Mouse (Mus musculus): ENCODE measurements around the gene Rbbp6. TPM values are rescaled to one million over a fixed set of nuclear protein-coding genes. Genes with fewer than 3 reads are reported as not detected.

The Rbbp6 gene
- total and polyA plus RNA-seq, 2 experiments from 2014 or later: 18.3 to 39.4 TPM

DNA sequence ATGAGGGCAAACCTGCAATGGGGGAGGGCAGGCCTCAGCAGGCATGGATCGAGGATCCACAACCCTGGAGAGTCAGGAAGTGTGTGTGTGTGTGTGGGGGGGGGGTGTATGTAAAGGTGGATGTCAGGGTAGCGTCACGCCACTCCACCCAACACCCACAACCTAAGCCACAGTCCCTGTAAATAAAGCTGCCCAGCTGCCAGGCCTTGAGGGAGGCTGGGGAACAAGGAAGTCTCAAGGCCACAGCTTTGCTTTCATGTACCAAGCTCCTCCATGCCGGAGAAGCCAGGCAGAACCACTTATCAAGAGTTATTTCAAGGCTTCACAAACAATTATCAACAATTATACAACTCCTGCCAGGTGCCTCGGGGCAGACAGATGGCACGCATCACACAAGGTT lies 13.4 kb upstream of the Rbbp6 start:
- no peak for DNase-seq (ENCODE audit: low spot score)
- Histone ChIP-seq H3K36me3 (ENCODE audit: insufficient read depth, low read length) (no peaks in the 10 kb centered on the region), H3K4me1 (ENCODE audit: insufficient read depth, low read length) (no peaks in the 10 kb centered on the region), H3K9ac (replicated peaks; ENCODE audit: low read length) (no peak overlapping the region), H3K4me3 (ENCODE audit: low read length) (no peak overlapping the region), H3K27me3 (ENCODE audit: insufficient read depth, low read length) (no peaks in the 10 kb centered on the region), H3K27ac (no peak overlapping the region), H3K9me3 (ENCODE audit: low read length) (no peaks in the 10 kb centered on the region), H3K4me2 (ENCODE audit: low read depth, low read length) (no peak overlapping the region)
- ATAC-seq: no peak
- TF ChIP-seq CTCF (IDR thresholded peaks at IDR 0.05; ENCODE audit: low read depth): no peak
- 77% methylated on average over 6 of the region's 6 CpGs for WGBS

DNA sequence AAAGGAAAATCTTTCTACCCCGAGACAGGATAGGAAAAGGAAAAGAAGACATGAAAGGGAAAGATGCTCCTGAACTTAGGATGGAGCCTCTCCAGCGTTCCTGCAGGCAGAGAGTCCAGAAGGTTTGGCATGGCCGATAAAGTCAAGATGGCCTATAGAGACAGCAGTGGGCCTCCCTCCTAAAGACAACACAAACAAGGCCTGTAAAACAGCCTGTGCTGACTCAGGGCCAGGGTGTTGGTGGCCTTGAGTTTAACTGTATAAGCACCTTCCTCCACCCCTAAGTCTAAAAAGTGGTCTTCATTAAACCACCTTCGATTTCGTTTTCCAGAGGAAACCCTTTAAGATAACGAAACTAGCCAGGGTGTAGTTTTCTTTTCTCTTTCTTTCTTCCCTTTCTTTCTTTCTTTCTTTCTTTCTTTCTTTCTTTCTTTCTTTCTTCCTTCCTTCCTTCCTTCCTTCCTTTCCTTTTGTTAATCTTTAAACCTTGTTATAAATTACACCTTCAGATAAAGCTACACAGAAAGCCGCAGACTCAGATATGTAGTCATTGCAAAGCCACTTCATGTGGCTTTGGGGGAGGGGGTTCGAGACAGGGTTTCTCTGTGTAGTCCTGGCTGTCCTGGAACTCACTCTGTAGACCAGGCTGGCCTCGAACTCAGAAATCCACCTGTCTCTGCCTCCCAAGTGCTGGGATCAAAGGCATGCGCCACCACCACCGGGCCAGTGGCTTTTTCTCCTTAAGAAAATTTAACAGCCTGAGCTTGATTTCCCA lies 10.8 kb upstream of the Rbbp6 start:
- WGBS: 87% methylated on average over 11 of the region's 11 CpGs
- DNase-seq (ENCODE audit: low spot score) (no peak), ATAC-seq (no peak)

DNA sequence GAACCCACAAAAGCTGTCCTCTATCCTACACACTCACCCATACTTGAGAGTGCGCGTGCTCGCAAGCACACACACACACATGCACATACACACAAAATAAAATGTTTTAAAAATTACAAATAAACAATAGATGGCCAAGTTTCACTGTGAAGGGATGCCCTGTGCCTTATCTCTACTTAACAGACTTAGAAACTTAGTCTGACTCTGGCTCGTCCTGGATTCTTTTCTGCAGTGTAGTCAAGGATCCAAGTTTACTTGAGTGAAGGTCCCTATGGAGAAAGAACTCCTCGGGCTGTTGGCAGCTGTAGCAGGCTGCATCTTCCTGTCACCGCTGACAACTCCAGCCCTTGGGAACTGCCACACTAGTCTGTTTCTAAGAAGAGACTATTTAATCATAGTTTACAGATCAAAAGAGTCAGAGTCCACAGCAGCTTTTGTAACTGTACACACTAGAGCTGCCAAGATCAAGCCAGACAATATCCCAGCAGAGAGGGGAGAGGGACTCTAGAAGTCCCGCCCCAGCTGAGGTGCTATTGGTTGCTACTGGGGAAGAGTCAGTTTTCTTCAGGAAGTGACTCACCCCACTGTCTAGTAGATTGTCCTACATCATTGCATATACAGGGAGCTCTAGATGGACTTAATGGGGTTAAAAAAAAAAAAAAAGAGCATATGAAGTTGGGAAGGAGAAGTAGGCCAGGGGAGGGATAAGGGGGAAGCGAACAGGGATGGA lies 10.1 kb upstream of the Rbbp6 start:
- Histone ChIP-seq H3K27ac (0 out of 2 replicates have a peak overlapping the region, but pooled peaks have one; percentile 20), H3K4me1 (ENCODE audit: insufficient read depth, low read length) (no peaks in the 10 kb centered on the region), H3K36me3 (ENCODE audit: insufficient read depth, low read length) (no peaks in the 10 kb centered on the region), H3K27me3 (ENCODE audit: insufficient read depth, low read length) (no peaks in the 10 kb centered on the region), H3K4me2 (ENCODE audit: low read depth, low read length) (no peak overlapping the region), H3K9ac (replicated peaks; ENCODE audit: low read length) (no peak overlapping the region), H3K4me3 (ENCODE audit: low read length) (no peak overlapping the region), H3K9me3 (ENCODE audit: low read length) (no peaks in the 10 kb centered on the region)
- WGBS: 70% methylated on average over 8 of the region's 8 CpGs
- ATAC-seq (peak; percentile 88), DNase-seq (ENCODE audit: low spot score) (peak; percentile 57)
- no peak for TF ChIP-seq CTCF (IDR thresholded peaks at IDR 0.05; ENCODE audit: low read depth)

More for the DNA sequence above, 10.8 kb upstream of the Rbbp6 start:
- Histone ChIP-seq H3K9me3 (ENCODE audit: low read length) (no peaks in the 10 kb centered on the region), H3K36me3 (ENCODE audit: insufficient read depth, low read length) (no peaks in the 10 kb centered on the region), H3K27me3 (ENCODE audit: insufficient read depth, low read length) (no peaks in the 10 kb centered on the region), H3K27ac (0 out of 2 replicates have a peak overlapping the region, but pooled peaks have one; percentile 20), H3K4me1 (ENCODE audit: insufficient read depth, low read length) (no peaks in the 10 kb centered on the region), H3K4me2 (ENCODE audit: low read depth, low read length) (no peak overlapping the region), H3K4me3 (ENCODE audit: low read length) (no peak overlapping the region), H3K9ac (replicated peaks; ENCODE audit: low read length) (no peak overlapping the region)
- no peak for TF ChIP-seq CTCF (IDR thresholded peaks at IDR 0.05; ENCODE audit: low read depth)

DNA sequence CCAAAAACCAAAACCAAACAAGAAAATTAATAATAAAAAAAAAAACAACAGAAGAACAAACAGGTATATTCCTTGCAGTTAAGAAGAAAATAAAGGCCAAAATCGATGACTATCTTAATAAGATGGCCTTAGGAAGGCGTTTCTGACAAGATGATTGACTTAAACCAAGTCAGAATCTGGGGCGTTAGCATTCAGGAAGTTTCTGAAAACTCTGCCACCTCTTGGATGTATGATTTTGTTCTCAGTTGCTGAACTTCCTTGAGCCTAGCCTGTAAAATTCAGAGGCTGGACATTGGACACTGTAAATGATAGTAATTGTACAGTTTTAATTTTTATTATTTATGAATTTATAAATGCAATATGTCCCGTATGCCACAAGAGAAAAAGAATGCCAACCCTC lies 3.3 kb downstream of the Rbbp6 start:
- Histone ChIP-seq H3K4me3 (ENCODE audit: low read length) (peak overlapping the region; percentile 100), H3K9ac (replicated peaks; ENCODE audit: low read length) (no peak overlapping the region), H3K36me3 (ENCODE audit: insufficient read depth, low read length) (no peaks in the 10 kb centered on the region), H3K4me2 (ENCODE audit: low read depth, low read length) (peak overlapping the region; percentile 89), H3K27ac (no peak overlapping the region), H3K4me1 (ENCODE audit: insufficient read depth, low read length) (peaks cover 12% of the 10 kb centered on the region; the same call in 1 of the 2 replicates), H3K9me3 (ENCODE audit: low read length) (no peaks in the 10 kb centered on the region), H3K27me3 (ENCODE audit: insufficient read depth, low read length) (no peaks in the 10 kb centered on the region)
- peak; percentile 30 for DNase-seq (ENCODE audit: low spot score)
- WGBS: 44% methylated on average over 4 of the region's 4 CpGs
- ATAC-seq: no peak
- 0 out of 2 replicates have a peak, but pooled peaks have one; percentile 6 for TF ChIP-seq CTCF (IDR thresholded peaks at IDR 0.05; ENCODE audit: low read depth)

DNA sequence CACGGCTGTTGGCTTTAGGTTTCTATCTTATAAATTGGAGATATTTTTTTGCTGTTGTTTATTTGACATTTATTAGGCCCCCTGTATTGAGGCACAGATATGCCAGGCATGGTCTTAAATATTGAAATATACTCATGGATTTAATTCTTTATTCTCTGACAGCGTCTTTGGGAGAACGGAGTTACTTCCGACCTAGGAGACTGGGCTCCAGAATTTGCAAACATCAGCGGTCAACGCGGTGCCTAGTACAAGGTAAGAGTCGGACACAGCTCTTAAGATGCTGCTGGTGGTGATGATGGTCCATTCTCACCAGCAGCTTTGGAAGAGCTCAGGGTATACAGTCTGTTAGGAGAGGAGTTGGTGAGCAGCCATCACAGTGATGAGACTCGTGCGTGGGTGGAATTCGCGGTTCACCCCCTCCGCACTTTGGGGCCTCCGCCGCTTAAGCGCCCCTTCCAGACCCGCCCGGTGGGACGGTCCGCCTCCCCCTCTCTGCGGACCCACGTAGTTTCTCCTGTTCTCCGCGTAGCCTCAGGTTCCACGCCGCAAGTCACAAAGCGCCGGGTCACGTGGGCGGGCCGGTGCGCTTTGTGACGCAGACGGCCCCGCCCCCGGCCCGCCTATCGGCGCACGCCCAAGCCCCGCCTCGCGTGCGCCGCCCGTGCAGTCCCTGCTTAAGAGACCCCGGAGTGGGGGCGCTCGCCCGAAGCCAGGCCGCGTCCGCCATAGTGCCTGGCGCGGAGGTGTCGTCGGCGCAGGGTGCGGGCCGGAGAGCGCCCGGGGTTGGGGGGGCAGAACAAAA lies 3.9 kb downstream of the Rbbp6 start:
- Histone ChIP-seq H3K4me2 (ENCODE audit: low read depth, low read length) (peak overlapping the region; percentile 89), H3K27me3 (ENCODE audit: insufficient read depth, low read length) (no peaks in the 10 kb centered on the region), H3K9ac (replicated peaks; ENCODE audit: low read length) (peak overlapping the region; percentile 100), H3K4me1 (ENCODE audit: insufficient read depth, low read length) (peaks cover 12% of the 10 kb centered on the region; the same call in 1 of the 2 replicates), H3K9me3 (ENCODE audit: low read length) (no peaks in the 10 kb centered on the region), H3K36me3 (ENCODE audit: insufficient read depth, low read length) (no peaks in the 10 kb centered on the region), H3K27ac (peak overlapping the region; percentile 97), H3K4me3 (ENCODE audit: low read length) (peak overlapping the region; percentile 100)
- peak; percentile 99 for ATAC-seq
- TF ChIP-seq CTCF (IDR thresholded peaks at IDR 0.05; ENCODE audit: low read depth): peak; percentile 21
- peak; percentile 98 for DNase-seq (ENCODE audit: low spot score)
- under 1% methylated on average over 61 of the region's 62 CpGs for WGBS

DNA sequence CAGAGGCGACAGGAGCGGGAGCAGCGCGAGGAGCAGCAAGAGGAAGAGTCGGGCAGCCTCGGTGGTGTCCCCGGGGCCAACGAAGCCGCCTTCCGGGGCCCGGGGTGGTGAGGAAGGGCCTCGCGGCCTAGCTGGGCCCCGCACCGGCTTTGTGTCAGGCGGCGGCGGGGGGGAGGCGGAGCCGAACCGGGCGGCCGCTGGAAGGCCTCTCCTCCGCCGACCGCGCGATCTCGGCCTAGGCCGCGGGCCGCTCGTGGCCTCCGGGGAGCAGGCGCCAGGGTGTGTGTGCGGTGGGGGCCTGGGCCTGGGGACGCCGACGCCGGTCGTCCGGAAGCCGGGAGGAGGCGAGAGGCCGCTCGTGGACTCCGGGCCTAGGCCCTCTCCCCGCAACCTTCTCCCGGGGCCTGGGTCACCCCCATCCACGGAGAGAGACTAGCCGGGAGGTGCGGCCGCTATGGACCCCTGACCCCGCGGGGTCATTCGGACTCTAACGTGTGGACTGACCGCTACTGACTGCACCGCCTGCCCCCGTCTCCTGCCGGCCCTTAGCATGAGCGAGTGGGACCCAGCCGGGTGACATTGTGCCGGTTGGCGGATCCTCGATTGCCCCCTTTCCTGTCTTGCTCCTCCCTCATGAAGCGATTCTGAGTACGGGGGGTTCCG lies 4.8 kb downstream of the Rbbp6 start:
- peak overlapping the region; percentile 100 for H3K9ac ChIP-seq (replicated peaks; ENCODE audit: low read length)
- peaks cover 13% of the 10 kb centered on the region; the same call in 1 of the 2 replicates for H3K4me1 ChIP-seq (ENCODE audit: insufficient read depth, low read length)
- ATAC-seq: peak; percentile 35
- WGBS: 2% methylated on average over 53 of the region's 69 CpGs
- H3K36me3 ChIP-seq (ENCODE audit: insufficient read depth, low read length): no peaks in the 10 kb centered on the region
- no peaks in the 10 kb centered on the region for H3K27me3 ChIP-seq (ENCODE audit: insufficient read depth, low read length)
- no peaks in the 10 kb centered on the region for H3K9me3 ChIP-seq (ENCODE audit: low read length)
- H3K4me2 ChIP-seq (ENCODE audit: low read depth, low read length): peak overlapping the region; percentile 89
- TF ChIP-seq CTCF (IDR thresholded peaks at IDR 0.05; ENCODE audit: low read depth): no peak
- DNase-seq (ENCODE audit: low spot score): peak; percentile 62
- peak overlapping the region; percentile 100 for H3K4me3 ChIP-seq (ENCODE audit: low read length)
- H3K27ac ChIP-seq: peak overlapping the region; percentile 97
